Mouse (Mus musculus) liver, embryonic 11.5 days (tissue): ENCODE measurements around the gene Usf2. TPM values are rescaled to one million over a fixed set of nuclear protein-coding genes. Genes with fewer than 3 reads are reported as not detected.
A peak's percentile ranks its signal among the peaks of the same experiment; 100 is the strongest.
"Not testable (repeated sequence)": the region's sequence is repeated elsewhere in the genome, so short reads cannot be mapped to it uniquely, and the experiment has no call there.

Source experiments
- ATAC-seq: fragments of 200-750 bp; cut with Nextera tagmentation; replicated peaks from 2 replicates; pipeline ENCODE4 v1.8.0; 2017; ENCODE audit warnings: moderate number of reproducible peaks, mild to moderate bottlenecking, moderate TSS enrichment, moderate library complexity; ENCODE audit not compliant: low FRiP score
- DNase-seq: peaks from one replicate; pipeline ENCODE4 v3.0.0-alpha.2; 2017; ENCODE audit warnings: low spot score
- H3K27ac ChIP-seq: fragments of 300-500 bp; sonication (generic); 2 replicates; pipeline ENCODE4 v1.5.1; 2014; ENCODE audit warnings: mild to moderate bottlenecking, low read depth, low read length, control low read depth
- H3K27me3 ChIP-seq: fragments of 300-500 bp; sonication (generic); replicated peaks from 2 replicates; pipeline ENCODE4 v1.6.1; 2014; ENCODE audit warnings: low read length, mixed read lengths; ENCODE audit not compliant: control insufficient read depth, insufficient read depth
- H3K36me3 ChIP-seq: fragments of 300-500 bp; sonication (generic); 2 replicates; pipeline ENCODE4 v1.6.1; 2014; ENCODE audit warnings: mild to moderate bottlenecking, low read length, moderate library complexity, mixed read lengths; ENCODE audit not compliant: control insufficient read depth, insufficient read depth
- H3K4me1 ChIP-seq: fragments of 300-500 bp; sonication (generic); replicated peaks from 2 replicates; pipeline ENCODE4 v1.6.1; 2014; ENCODE audit warnings: low read length, mixed read lengths; ENCODE audit not compliant: control insufficient read depth, insufficient read depth
- H3K4me2 ChIP-seq: fragments of 300-500 bp; sonication (generic); 2 replicates; pipeline ENCODE4 v1.6.1; 2014; ENCODE audit warnings: mild to moderate bottlenecking, control low read depth, moderate library complexity
- H3K4me3 ChIP-seq: fragments of 300-500 bp; sonication (generic); 2 replicates; pipeline ENCODE4 v1.5.1; 2014; ENCODE audit warnings: low read depth, low read length, control low read depth
- H3K9ac ChIP-seq: fragments of 300-500 bp; sonication (generic); 2 replicates; pipeline ENCODE4 v1.6.1; 2014; ENCODE audit warnings: low read depth, low read length, control low read depth
- H3K9me3 ChIP-seq: fragments of 300-500 bp; sonication (generic); 2 replicates; pipeline ENCODE4 v1.6.1; 2016; ENCODE audit warnings: low read length, inconsistent platforms, mixed read lengths; ENCODE audit not compliant: control insufficient read depth
- WGBS: fragments of 180-500 bp; shearing (Covaris S2); extraction: QIAGEN DNeasy Blood & Tissue Kit; methylation state at CpG from one replicate; pipeline ENCODE4 v1.1.7; 2014; 5-methylcytosine and 5-hydroxymethylcytosine counted together
- polyA plus RNA-seq: library from polyadenylated mRNA; unstranded; fragments of >200 nt; fragmentation: Nextera tagmentation; extraction: Ambion mirVana; gene quantifications from 2 replicates; pipeline ENCODE4 v1.2.1, GENCODE M21; 2014

Gene Usf2
- polyA plus RNA-seq, 1 experiment from 2014 or later = 19.9 TPM

GRCm38 (mm10) chr7:30954971-30955520 is 1.6 kb downstream of the Usf2 start:
- Histone ChIP-seq H3K4me3 (peak overlapping the region; percentile 88), H3K9me3 (no peaks in the 10 kb centered on the region), H3K9ac (peak overlapping the region; percentile 97; the same call in 1 of the 2 replicates), H3K27me3 (no peaks in the 10 kb centered on the region), H3K36me3 (peaks cover 22% of the 10 kb centered on the region), H3K4me1 (peaks cover 19% of the 10 kb centered on the region), H3K27ac (no peak overlapping the region), H3K4me2 (peak overlapping the region; percentile 91)
- ATAC-seq = no peak
- DNase-seq = no peak
- 90% methylated on average over 12 of the region's 12 CpGs for WGBS

- Histone ChIP-seq H3K4me3 (no peak overlapping the region), H3K36me3 (peaks cover 24% of the 10 kb centered on the region), H3K9ac (no peak overlapping the region), H3K9me3 (no peaks in the 10 kb centered on the region), H3K4me1 (peaks cover 19% of the 10 kb centered on the region), H3K4me2 (no peak overlapping the region), H3K27me3 (no peaks in the 10 kb centered on the region), H3K27ac (no peak overlapping the region)
- no peak for ATAC-seq
- 71% methylated on average over 3 of the region's 3 CpGs for WGBS
- no peak for DNase-seq
Observed at GRCm38 (mm10) chr7:30954036-30954435, 2.6 kb downstream of the Usf2 start.

- 75% methylated on average over 6 of the region's 6 CpGs for WGBS
- Histone ChIP-seq H3K27ac (no peak overlapping the region), H3K36me3 (peaks cover 26% of the 10 kb centered on the region)
Observed at GRCm38 (mm10) chr7:30953459-30953858, 3.1 kb downstream of the Usf2 start.

GRCm38 (mm10) chr7:30952441-30953265 is 4.0 kb downstream of the Usf2 start:
- Histone ChIP-seq H3K9me3 (no peaks in the 10 kb centered on the region), H3K27me3 (no peaks in the 10 kb centered on the region), H3K36me3 (peaks cover 26% of the 10 kb centered on the region), H3K9ac (no peak overlapping the region), H3K4me2 (no peak overlapping the region), H3K4me1 (peaks cover 11% of the 10 kb centered on the region), H3K27ac (no peak overlapping the region), H3K4me3 (no peak overlapping the region)
- ATAC-seq (no peak), DNase-seq (no peak)
- whole genome bisulfite sequencing = 93% methylated on average over 16 of the region's 16 CpGs

More at GRCm38 (mm10) chr7:30953459-30953858, 3.1 kb downstream of the Usf2 start:
- Histone ChIP-seq H3K27me3 (no peaks in the 10 kb centered on the region), H3K4me3 (no peak overlapping the region), H3K4me1 (peaks cover 18% of the 10 kb centered on the region), H3K9me3 (no peaks in the 10 kb centered on the region), H3K9ac (no peak overlapping the region), H3K4me2 (no peak overlapping the region)
- no peak for ATAC-seq
- no peak for DNase-seq

- not testable (repeated sequence) for H3K4me2 ChIP-seq, H3K9ac ChIP-seq, DNase-seq, ATAC-seq, H3K27me3 ChIP-seq, H3K27ac ChIP-seq, H3K4me1 ChIP-seq, H3K9me3 ChIP-seq, H3K4me3 ChIP-seq
- 96% methylated on average over 3 of the region's 3 CpGs for WGBS
- H3K36me3 ChIP-seq = peaks cover 25% of the 10 kb centered on the region
Observed at GRCm38 (mm10) chr7:30949902-30950301, 6.7 kb downstream of the Usf2 start.

GRCm38 (mm10) chr7:30945876-30946275 is 10.7 kb downstream of the Usf2 start:
- H3K27ac ChIP-seq = no peak overlapping the region
- H3K27me3 ChIP-seq = no peaks in the 10 kb centered on the region
- H3K9me3 ChIP-seq = no peaks in the 10 kb centered on the region
- H3K4me3 ChIP-seq = no peak overlapping the region
- peaks cover 9% of the 10 kb centered on the region; the same call in 1 of the 2 replicates for H3K36me3 ChIP-seq
- 96% methylated on average over 7 of the region's 7 CpGs for WGBS
- no peaks in the 10 kb centered on the region for H3K4me1 ChIP-seq
- DNase-seq (no peak), ATAC-seq (no peak)
- H3K9ac ChIP-seq = no peak overlapping the region
- H3K4me2 ChIP-seq = no peak overlapping the region

- H3K4me1 ChIP-seq, ATAC-seq, H3K4me3 ChIP-seq, H3K36me3 ChIP-seq, H3K27ac ChIP-seq, H3K4me2 ChIP-seq, DNase-seq, H3K9ac ChIP-seq, H3K9me3 ChIP-seq, H3K27me3 ChIP-seq: not testable (repeated sequence)
- WGBS = 93% methylated on average over 7 of the region's 7 CpGs
Observed at GRCm38 (mm10) chr7:30945466-30945865, 11.1 kb downstream of the Usf2 start.

GRCm38 (mm10) chr7:30944706-30945105 is 11.9 kb downstream of the Usf2 start:
- H3K4me1 ChIP-seq, H3K9ac ChIP-seq, ATAC-seq, H3K27ac ChIP-seq, H3K36me3 ChIP-seq, H3K27me3 ChIP-seq, H3K4me2 ChIP-seq, H3K4me3 ChIP-seq, H3K9me3 ChIP-seq, DNase-seq: not testable (repeated sequence)
- WGBS = 51% methylated on average over 2 of the region's 2 CpGs
